Mouse (Mus musculus) CH12.LX (cell line): ENCODE results near the gene Rpl3l. TPM values are rescaled to one million over a fixed set of nuclear protein-coding genes. Genes with fewer than 3 reads are reported as not detected.

Source experiments
- DNase-seq: peaks from one replicate; pipeline ENCODE4 v3.0.0-alpha.2; 2013; ENCODE audit errors: extremely low read depth
- H3K27ac ChIP-seq: 2 replicates; pipeline ENCODE4 v1.5.1; 2012; ENCODE audit warnings: low read depth, mild to moderate bottlenecking, control low read depth, moderate library complexity; ENCODE audit not compliant: insufficient read depth
- H3K27me3 ChIP-seq: replicated peaks from 2 replicates; pipeline ENCODE3; 2012; ENCODE audit warnings: inconsistent platforms
- H3K36me3 ChIP-seq, 2 experiments: replicated peaks in 1 of 2; 2 replicates each; pipeline versions ENCODE3 to v1.6.1; 2012; ENCODE audit warnings: inconsistent platforms in 1 of 2, low read length in 1 of 2, mild to moderate bottlenecking in 1 of 2, mixed read lengths in 1 of 2, moderate library complexity in 1 of 2; ENCODE audit not compliant: control insufficient read depth in 1 of 2, insufficient read depth in 1 of 2
- H3K4me1 ChIP-seq, 2 experiments: 2 replicates each; pipeline ENCODE4 v1.6.1; 2012; ENCODE audit warnings: inconsistent platforms in 1 of 2, moderate library complexity in 1 of 2; ENCODE audit not compliant: insufficient read depth in 2 of 2, control insufficient read depth in 1 of 2
- H3K4me2 ChIP-seq: 2 replicates; pipeline ENCODE4 v1.6.1; 2012; ENCODE audit warnings: low read depth, mild to moderate bottlenecking, control low read depth; ENCODE audit not compliant: poor library complexity, insufficient read depth, severe bottlenecking
- H3K4me3 ChIP-seq, 3 experiments: fragments of 150-350 bp in 1 of 3; sonication (generic) in 1 of 3; replicated peaks in 1 of 3; 2 replicates each; pipeline versions ENCODE3 to v1.5.1; 2011 to 2012; ENCODE audit warnings: low read depth in 2 of 3, low read length in 2 of 3, mild to moderate bottlenecking in 2 of 3, moderate library complexity in 2 of 3, control low read depth in 1 of 3, improper control_type of control experiment in 1 of 3, inconsistent platforms in 1 of 3, mixed read lengths in 1 of 3; ENCODE audit not compliant: poor library complexity in 1 of 3
- H3K79me2 ChIP-seq: replicated peaks from 2 replicates; pipeline ENCODE4 v1.6.1; 2012; ENCODE audit warnings: mild to moderate bottlenecking, moderate library complexity; ENCODE audit not compliant: control insufficient read depth, poor library complexity, insufficient read depth, severe bottlenecking; ENCODE audit errors: extremely low read depth
- H3K9ac ChIP-seq: 2 replicates; pipeline ENCODE4 v1.6.1; 2012; ENCODE audit warnings: low read depth, mild to moderate bottlenecking, control low read depth, moderate library complexity; ENCODE audit not compliant: insufficient read depth
- H3K9me3 ChIP-seq: replicated peaks from 2 replicates; pipeline ENCODE3; 2012; ENCODE audit warnings: low read length, inconsistent platforms, mixed read lengths
- CHD1 ChIP-seq: IDR thresholded peaks from 2 replicates; pipeline ENCODE4 v1.6.1; 2012; ENCODE audit warnings: low read depth, low read length, improper control_type of control experiment, inconsistent platforms
- CHD2 ChIP-seq: IDR thresholded peaks from 2 replicates; pipeline ENCODE4 v1.6.1; 2011; ENCODE audit warnings: low read length, improper control_type of control experiment
- CTCF ChIP-seq, 2 experiments: IDR thresholded peaks in 1 of 2; conservative IDR thresholded peaks in 1 of 2; 2 replicates each; pipeline ENCODE4 v1.5.1; 2011 to 2012; ENCODE audit warnings: low read depth in 2 of 2, low read length in 2 of 2, improper control_type of control experiment in 1 of 2, inconsistent platforms in 1 of 2, mild to moderate bottlenecking in 1 of 2, moderate library complexity in 1 of 2
- E2F4 ChIP-seq: IDR thresholded peaks from 2 replicates; pipeline ENCODE4 v1.6.1; 2011; ENCODE audit warnings: low read depth, low read length, improper control_type of control experiment; ENCODE audit not compliant: insufficient replicate concordance
- EP300 ChIP-seq: IDR thresholded peaks from 2 replicates; pipeline ENCODE4 v1.6.1; 2011; ENCODE audit warnings: low read length, improper control_type of control experiment
- ETS1 ChIP-seq: conservative IDR thresholded peaks from 2 replicates; pipeline ENCODE4 v1.6.1; 2012; ENCODE audit warnings: low read depth, mild to moderate bottlenecking, inconsistent platforms, low read length, improper control_type of control experiment, moderate library complexity
- HCFC1 ChIP-seq: IDR thresholded peaks from 2 replicates; pipeline ENCODE4 v1.6.1; 2012; ENCODE audit warnings: low read depth, mild to moderate bottlenecking, inconsistent platforms, low read length, improper control_type of control experiment
- JUN ChIP-seq: IDR thresholded peaks from 2 replicates; pipeline ENCODE4 v1.6.1; 2011; ENCODE audit warnings: low read depth, mild to moderate bottlenecking, low read length, improper control_type of control experiment, moderate library complexity; ENCODE audit not compliant: insufficient read depth
- JUND ChIP-seq: conservative IDR thresholded peaks from 2 replicates; pipeline ENCODE4 v1.6.1; 2011; ENCODE audit warnings: low read depth, low read length, improper control_type of control experiment
- MEF2A ChIP-seq: IDR thresholded peaks from 2 replicates; pipeline ENCODE4 v1.6.1; 2014; ENCODE audit warnings: low read depth, mild to moderate bottlenecking, inconsistent platforms, low read length, improper control_type of control experiment, borderline replicate concordance
- MXI1 ChIP-seq: IDR thresholded peaks from 2 replicates; pipeline ENCODE4 v1.6.1; 2011; ENCODE audit warnings: mild to moderate bottlenecking, low read depth, low read length, improper control_type of control experiment
- MYC ChIP-seq: IDR thresholded peaks from 2 replicates; pipeline ENCODE4 v1.6.1; 2011; ENCODE audit warnings: low read depth, mild to moderate bottlenecking, improper control_type of control experiment, low read length
- NELFE ChIP-seq: IDR thresholded peaks from 2 replicates; pipeline ENCODE4 v1.6.1; 2011; ENCODE audit warnings: low read depth, low read length, improper control_type of control experiment
- PAX5 ChIP-seq: IDR thresholded peaks from 2 replicates; pipeline ENCODE4 v1.6.1; 2012; ENCODE audit warnings: low read length, inconsistent platforms, mixed read lengths
- POLR2A ChIP-seq: IDR thresholded peaks from 2 replicates; pipeline ENCODE4 v1.6.1; 2011; ENCODE audit warnings: low read depth, mild to moderate bottlenecking, improper control_type of control experiment, low read length
- POLR2AphosphoS2 ChIP-seq: IDR thresholded peaks from 2 replicates; pipeline ENCODE4 v1.6.1; 2011; ENCODE audit warnings: low read depth, low read length, improper control_type of control experiment
- RAD21 ChIP-seq: IDR thresholded peaks from 2 replicates; pipeline ENCODE4 v1.6.1; 2011; ENCODE audit warnings: low read depth, mild to moderate bottlenecking, low read length, improper control_type of control experiment, moderate library complexity
- RCOR1 ChIP-seq: conservative IDR thresholded peaks from 2 replicates; pipeline ENCODE4 v1.6.1; 2012; ENCODE audit warnings: low read depth, mild to moderate bottlenecking, inconsistent platforms, low read length, improper control_type of control experiment
- SMC3 ChIP-seq: IDR thresholded peaks from 2 replicates; pipeline ENCODE4 v1.6.1; 2011; ENCODE audit warnings: low read depth, low read length, improper control_type of control experiment
- TBP ChIP-seq: conservative IDR thresholded peaks from 2 replicates; pipeline ENCODE4 v1.6.1; 2011; ENCODE audit warnings: low read depth, low read length, improper control_type of control experiment
- TCF12 ChIP-seq: IDR thresholded peaks from 2 replicates; pipeline ENCODE4 v1.6.1; 2014; ENCODE audit warnings: low read depth, mild to moderate bottlenecking, inconsistent platforms, low read length, improper control_type of control experiment
- UBTF ChIP-seq: IDR thresholded peaks from 2 replicates; pipeline ENCODE4 v1.6.1; 2012; ENCODE audit warnings: low read depth, mild to moderate bottlenecking, inconsistent platforms, low read length, improper control_type of control experiment, moderate library complexity
- USF1 ChIP-seq: IDR thresholded peaks from 2 replicates; pipeline ENCODE4 v1.6.1; 2014; ENCODE audit warnings: low read depth, mild to moderate bottlenecking, inconsistent platforms, low read length, improper control_type of control experiment
- ZC3H11A ChIP-seq: IDR thresholded peaks from 2 replicates; pipeline ENCODE4 v1.6.1; 2012; ENCODE audit warnings: low read depth, mild to moderate bottlenecking, inconsistent platforms, low read length, improper control_type of control experiment
- ZKSCAN1 ChIP-seq: IDR thresholded peaks from 2 replicates; pipeline ENCODE4 v1.6.1; 2012; ENCODE audit warnings: low read depth, inconsistent platforms, low read length, improper control_type of control experiment, borderline replicate concordance
- ZNF384 ChIP-seq: IDR thresholded peaks from 2 replicates; pipeline ENCODE4 v1.6.1; 2012; ENCODE audit warnings: low read depth, low read length, improper control_type of control experiment, inconsistent platforms
- dilution Hi-C: fragments of 300-500 bp; cut with MboI; formaldehyde crosslinking; loops from 2 replicates; pipeline ENCODE4 v1.14.3; 2020; ENCODE audit warnings: low sequenced_read_pairs; ENCODE audit not compliant: extremely low pct_unique_long_range_greater_than_20kb, extremely low pct_ligation_motif_present
- in situ Hi-C: fragments of 300-500 bp; cut with MboI; formaldehyde crosslinking; loops from 3 replicates; pipeline ENCODE4 v1.14.3; 2019; ENCODE audit warnings: low sequenced_read_pairs, low pct_ligation_motif_present, low pct_unique_long_range_greater_than_20kb, mixed read lengths
- polyA plus RNA-seq: library from polyadenylated mRNA; unstranded; fragments of >175 nt; gene quantifications from 2 replicates; pipeline ENCODE4 v1.2.1, GENCODE M21; 2012; ENCODE audit warnings: low read depth; ENCODE audit not compliant: insufficient read length
- total RNA-seq, 2 experiments: library from RNA; depleted of rRNA; stranded (reverse); fragments of 300-350 nt in 1 of 2; fragments of >200 nt in 1 of 2; gene quantifications; 2 replicates each; pipeline ENCODE4 v1.2.3; 2012 to 2014

Gene Rpl3l
- total and polyA plus RNA-seq, 3 experiments: 0.91 TPM; not detected in 2

- no peak for DNase-seq
- H3K4me1 ChIP-seq: peaks cover 5 to 26% of the 10 kb centered on the region in 2 experiments; a peak in 3 of 4 replicates
- H3K27ac ChIP-seq: no peak overlapping the region
- peaks cover 16% of the 10 kb centered on the region in 2 experiments for H3K36me3 ChIP-seq
- no peaks in the 10 kb centered on the region for H3K27me3 ChIP-seq
- no peaks in the 10 kb centered on the region for H3K9me3 ChIP-seq
- H3K4me3 ChIP-seq: no peak overlapping the region
- H3K4me2 ChIP-seq: no peak overlapping the region
- H3K79me2 ChIP-seq: peaks cover 26% of the 10 kb centered on the region
- TF ChIP-seq POLR2A (no peak), CTCF (conservative IDR thresholded peaks at IDR 0.05 in 1 of 2, IDR thresholded peaks at IDR 0.05 in 1 of 2; ENCODE audit: low read depth in 2 of 2, low read length in 2 of 2) (peak in 1 of 2 experiments; percentile 57; a peak in 2 of 4 replicates), ZC3H11A (no peak), ZKSCAN1 (no peak), JUN (no peak), CHD2 (no peak), MEF2A (no peak), EP300 (no peak), POLR2AphosphoS2 (no peak), ETS1 (no peak), USF1 (no peak), MYC (no peak), TBP (peak; percentile 89), JUND (no peak), RAD21 (peak; percentile 11), CHD1 (no peak), TCF12 (no peak), SMC3 (no peak)
- TF ChIP-seq, all 38 proteins: peak for 3
- H3K9ac ChIP-seq: no peak overlapping the region
- dilution Hi-C loops: no loop called here
- in situ Hi-C loops: no loop called here
These were observed 1.8 kb upstream of the Rpl3l start for GRCm38 (mm10) chr17:24725637-24726390.

GRCm38 (mm10) chr17:24728184-24728583, 564 bp downstream of the Rpl3l start:
- no peak for TF ChIP-seq MEF2A
- TF ChIP-seq PAX5: no peak
- no peak for TF ChIP-seq HCFC1
- no peak for TF ChIP-seq POLR2A
- TF ChIP-seq ZKSCAN1: no peak
- no peak for TF ChIP-seq MXI1
- TF ChIP-seq CHD1: no peak
- TF ChIP-seq EP300: no peak
- TF ChIP-seq SMC3: no peak
- TF ChIP-seq RCOR1: no peak
- TF ChIP-seq USF1: no peak
- no peak for TF ChIP-seq NELFE
- no peak for TF ChIP-seq MYC
- no peak for TF ChIP-seq UBTF
- TF ChIP-seq ZNF384: no peak
- no peak for TF ChIP-seq RAD21
- TF ChIP-seq E2F4: no peak
- in situ Hi-C loops (no loop called here), dilution Hi-C loops (no loop called here)
- Histone ChIP-seq H3K36me3 (peaks cover 0 to 2% of the 10 kb centered on the region in 2 experiments), H3K4me1 (peaks cover 0 to 24% of the 10 kb centered on the region in 2 experiments; a peak in 2 of 4 replicates), H3K27me3 (no peaks in the 10 kb centered on the region), H3K79me2 (peaks cover 7% of the 10 kb centered on the region; the same call in 1 of the 2 replicates), H3K4me2 (no peak overlapping the region), H3K4me3 (no peak overlapping the region), H3K9me3 (no peaks in the 10 kb centered on the region), H3K9ac (no peak overlapping the region), H3K27ac (no peak overlapping the region)
- no peak for DNase-seq
